Mouse (Mus musculus): ENCODE data around the gene 1110017D15Rik.

Gene 1110017D15Rik

GRCm38 (mm10) chr4:41517233-41517632 lies at the start of gene 1110017D15Rik:
Gene 1110017D15Rik (minus strand): TSS chr4:41517333.
- no peak for DNase-seq (ENCODE audit: low read depth)

DNA sequence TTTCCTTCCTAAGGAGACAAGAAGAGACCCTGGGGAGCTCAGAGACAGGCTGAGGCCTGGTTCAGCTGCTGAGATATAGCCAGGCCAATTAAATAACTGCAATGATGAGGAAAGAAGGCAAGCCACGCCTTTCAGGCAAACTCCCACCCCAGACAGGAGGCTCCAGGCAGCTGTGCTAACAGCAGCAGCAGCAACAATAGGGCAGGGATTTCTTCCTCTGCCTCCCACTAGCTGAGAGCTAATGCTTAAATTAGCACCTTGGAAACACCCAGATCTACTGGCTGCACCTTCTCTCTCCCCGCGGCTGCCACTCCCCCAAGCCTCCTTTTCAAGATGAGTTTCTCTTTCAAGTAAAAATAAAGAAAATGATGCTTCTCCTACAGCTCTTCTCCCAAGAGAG lies 49.0 kb upstream of the 1110017D15Rik start:
- no peak for DNase-seq (ENCODE audit: low read depth)

GRCm38 (mm10) chr4:41563297-41563696 lies 46.2 kb upstream of the 1110017D15Rik start:
- DNase-seq (ENCODE audit: low read depth), result no peak

- DNase-seq (ENCODE audit: low read depth), result no peak
Measured at GRCm38 (mm10) chr4:41557092-41557491, 40.0 kb upstream of the 1110017D15Rik start.

GRCm38 (mm10) chr4:41556311-41556953 lies 39.3 kb upstream of the 1110017D15Rik start:
- no peak for DNase-seq (ENCODE audit: low read depth)

GRCm38 (mm10) chr4:41554994-41555663 lies 38.0 kb upstream of the 1110017D15Rik start:
- no peak for DNase-seq (ENCODE audit: low read depth)

- DNase-seq (ENCODE audit: low read depth), result no peak
Measured at GRCm38 (mm10) chr4:41553116-41553515, 36.0 kb upstream of the 1110017D15Rik start.

- DNase-seq (ENCODE audit: low read depth), result peak; percentile 84
Measured at GRCm38 (mm10) chr4:41552529-41552928, 35.4 kb upstream of the 1110017D15Rik start.

GRCm38 (mm10) chr4:41547086-41547485 lies 30.0 kb upstream of the 1110017D15Rik start:
- DNase-seq (ENCODE audit: low read depth), result no peak

GRCm38 (mm10) chr4:41545985-41546384 lies 28.9 kb upstream of the 1110017D15Rik start:
- no peak for DNase-seq (ENCODE audit: low read depth)

- no peak for DNase-seq (ENCODE audit: low read depth)
Measured at GRCm38 (mm10) chr4:41542136-41542535, 25.0 kb upstream of the 1110017D15Rik start.

GRCm38 (mm10) chr4:41534866-41535265 lies 17.7 kb upstream of the 1110017D15Rik start:
- DNase-seq (ENCODE audit: low read depth), result no peak

GRCm38 (mm10) chr4:41532420-41532819 lies 15.3 kb upstream of the 1110017D15Rik start:
- no peak for DNase-seq (ENCODE audit: low read depth)

- DNase-seq (ENCODE audit: low read depth), result no peak
Measured at GRCm38 (mm10) chr4:41527996-41528395, 10.9 kb upstream of the 1110017D15Rik start.

GRCm38 (mm10) chr4:41527076-41527475 lies 9.9 kb upstream of the 1110017D15Rik start:
- DNase-seq (ENCODE audit: low read depth), result no peak

DNA sequence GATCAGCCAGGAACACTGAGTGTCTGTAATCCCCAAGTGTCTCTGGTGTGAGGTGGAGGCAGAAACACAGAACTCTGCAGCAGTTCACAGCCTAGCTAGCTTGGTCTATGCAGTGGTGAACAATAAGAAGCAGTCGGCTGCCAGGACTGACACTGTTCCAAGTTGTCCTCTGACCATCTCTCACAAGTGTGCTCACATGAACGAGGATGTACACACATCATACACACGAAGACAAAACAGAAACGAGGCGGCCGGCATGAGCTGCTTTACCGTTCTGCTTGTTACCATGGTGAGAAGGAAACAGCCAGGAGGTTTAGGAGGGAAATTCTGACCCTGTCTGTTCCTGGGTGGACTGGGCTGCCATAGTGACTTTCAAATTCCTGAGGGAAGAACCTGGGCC lies 9.4 kb upstream of the 1110017D15Rik start:
- no peak for DNase-seq (ENCODE audit: low read depth)

GRCm38 (mm10) chr4:41524829-41525228 lies 7.7 kb upstream of the 1110017D15Rik start:
- no peak for DNase-seq (ENCODE audit: low read depth)

GRCm38 (mm10) chr4:41523839-41524238 lies 6.7 kb upstream of the 1110017D15Rik start:
- DNase-seq (ENCODE audit: low read depth), result no peak

DNA sequence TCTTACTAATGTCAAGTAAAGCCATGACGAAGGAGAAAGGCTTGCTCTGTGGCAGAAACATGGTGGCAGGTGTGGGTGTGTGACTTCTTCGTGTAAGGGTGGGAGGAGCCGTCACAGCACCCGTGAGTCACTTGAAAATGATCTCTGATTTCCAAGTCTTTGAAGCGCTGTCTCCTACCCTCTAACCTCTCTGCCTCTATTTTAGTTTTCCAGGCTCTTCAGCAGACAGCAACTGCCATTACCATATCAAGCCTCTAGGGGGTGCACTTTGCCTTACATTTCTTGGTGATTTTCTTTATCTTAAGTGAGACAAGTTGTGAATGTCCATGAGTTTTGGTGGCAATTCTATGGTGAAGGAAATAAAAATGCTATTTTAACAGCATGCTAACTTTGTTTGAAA lies 5.7 kb upstream of the 1110017D15Rik start:
- peak; percentile 60 for DNase-seq (ENCODE audit: low read depth)

- no peak for DNase-seq (ENCODE audit: low read depth)
Measured at GRCm38 (mm10) chr4:41522136-41522535, 5.0 kb upstream of the 1110017D15Rik start.

GRCm38 (mm10) chr4:41520641-41521040 lies 3.5 kb upstream of the 1110017D15Rik start:
- DNase-seq (ENCODE audit: low read depth), result no peak

DNA sequence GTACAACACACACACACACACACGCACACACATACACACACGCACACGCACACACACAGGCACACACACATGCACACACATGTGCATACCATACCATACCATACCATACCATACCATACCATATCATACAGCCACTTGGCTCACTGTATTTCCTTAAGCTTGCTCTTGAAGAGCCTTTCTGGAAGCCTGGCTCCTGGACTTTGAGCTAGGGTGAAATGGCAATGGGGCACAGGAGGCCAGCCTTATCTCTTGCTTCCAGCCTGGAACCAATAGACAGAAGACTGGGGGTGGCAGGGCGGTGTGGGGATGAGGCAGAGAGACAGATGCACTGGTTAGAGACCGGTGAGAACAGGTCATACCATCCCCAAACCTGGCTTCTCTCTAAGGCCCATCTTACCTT lies 2.1 kb upstream of the 1110017D15Rik start:
- no peak for DNase-seq (ENCODE audit: low read depth)

GRCm38 (mm10) chr4:41518349-41518748 lies 1.2 kb upstream of the 1110017D15Rik start:
- DNase-seq (ENCODE audit: low read depth), result no peak

DNA sequence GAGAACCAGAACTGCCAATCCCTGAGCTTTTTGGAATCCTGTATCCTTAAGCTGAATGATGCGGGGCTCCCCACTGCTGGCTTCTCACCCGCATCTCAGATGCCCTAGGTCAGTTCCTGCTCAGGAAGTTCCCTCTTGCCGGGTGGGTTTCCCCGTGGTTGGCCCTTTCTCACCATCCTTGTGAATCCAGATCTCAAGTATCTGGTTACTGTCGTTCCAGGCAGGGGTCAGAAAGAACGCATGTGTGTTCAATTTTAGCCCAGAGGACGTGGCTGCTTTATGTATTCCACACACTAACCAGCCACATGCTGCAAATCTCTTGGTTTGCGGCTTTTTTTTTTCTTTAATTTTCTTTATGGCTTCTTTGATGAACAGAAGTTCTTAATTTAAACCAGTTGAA lies 3.4 kb downstream of the 1110017D15Rik start:
- DNase-seq (ENCODE audit: low read depth), result no peak
